Mouse (Mus musculus): ENCODE results near the gene Gdpd4. TPM values are rescaled to one million over a fixed set of nuclear protein-coding genes. Genes with fewer than 3 reads are reported as not detected.

The Gdpd4 gene
- polyA plus RNA-seq (2014; fragmentation: Nextera tagmentation; extraction: Ambion mirVana): not detected in 2 replicates

DNA sequence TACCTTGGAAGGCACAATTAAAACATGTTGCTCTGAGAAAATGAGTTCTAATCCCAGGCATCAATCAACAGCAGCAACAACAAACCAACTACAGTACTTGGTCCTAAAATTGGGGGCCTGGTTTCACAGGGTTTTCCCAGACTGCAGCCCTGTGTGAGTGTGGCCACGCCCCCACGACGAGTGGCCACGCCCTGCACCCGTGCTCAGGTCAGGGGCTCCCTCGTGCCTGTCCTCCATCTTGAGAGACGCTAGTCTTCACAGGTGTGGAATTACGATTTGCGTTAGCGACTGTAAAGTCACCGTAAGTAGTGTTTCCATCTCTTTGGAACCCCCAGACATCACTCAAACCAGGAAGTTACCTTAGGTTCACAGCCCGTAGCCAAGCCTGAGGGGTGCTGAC is at the start of gene Gdpd4:
Gene Gdpd4 (plus strand): TSS at position 214 of the 400 bp plus-strand sequence.
- H3K4me3 ChIP-seq (ENCODE audit: low read depth, low read length): no peak within 1 kb of the TSS
- DNase-seq (ENCODE audit: low spot score) (no peak), ATAC-seq (replicated peaks; ENCODE audit: low FRiP score) (no peak)
- H3K27ac ChIP-seq (ENCODE audit: low read depth, low read length): no peak within 1 kb of the TSS
- no peaks in the 10 kb centered on the region for H3K36me3 ChIP-seq (ENCODE audit: control insufficient read depth, insufficient read depth, low read length)
- no peaks in the 10 kb centered on the region for H3K27me3 ChIP-seq (ENCODE audit: control insufficient read depth, insufficient read depth, low read length)
- H3K9ac ChIP-seq (ENCODE audit: low read length): no peak within 1 kb of the TSS
- H3K9me3 ChIP-seq (ENCODE audit: control insufficient read depth, low read length): no peaks in the 10 kb centered on the region
- no peak within 1 kb of the TSS for H3K4me2 ChIP-seq (ENCODE audit: low read depth, low read length, severe bottlenecking)
- WGBS: 85% methylated on average over 12 of the region's 12 CpGs
- H3K4me1 ChIP-seq (replicated peaks; ENCODE audit: control insufficient read depth, insufficient read depth, low read length): no peaks in the 10 kb centered on the region

DNA sequence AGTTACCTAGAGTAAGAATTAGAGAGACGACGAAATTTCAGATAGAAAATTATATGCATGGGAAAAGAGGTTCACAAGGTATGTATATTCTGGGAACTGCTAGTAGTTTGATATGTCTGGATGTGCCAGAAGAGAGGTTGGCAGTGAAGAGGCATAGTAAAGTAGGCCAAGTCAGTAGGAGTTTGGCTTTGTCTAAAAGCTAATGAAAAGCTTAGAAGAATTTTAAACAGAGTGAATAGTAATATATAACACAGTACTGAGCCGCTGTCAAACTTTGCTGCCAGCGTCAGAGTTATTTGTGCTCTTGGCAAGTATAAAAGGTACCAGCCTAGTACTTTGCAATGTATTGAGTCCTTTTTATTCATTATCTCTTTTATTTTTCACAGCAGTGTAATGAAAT is 47.4 kb upstream of the Gdpd4 start:
- H3K4me3 ChIP-seq (ENCODE audit: low read depth, low read length): no peak overlapping the region
- H3K4me1 ChIP-seq (replicated peaks; ENCODE audit: control insufficient read depth, insufficient read depth, low read length): no peaks in the 10 kb centered on the region
- H3K36me3 ChIP-seq (ENCODE audit: control insufficient read depth, insufficient read depth, low read length): no peaks in the 10 kb centered on the region
- no peaks in the 10 kb centered on the region for H3K9me3 ChIP-seq (ENCODE audit: control insufficient read depth, low read length)
- no peak overlapping the region for H3K9ac ChIP-seq (ENCODE audit: low read length)
- H3K27ac ChIP-seq (ENCODE audit: low read depth, low read length): no peak overlapping the region
- WGBS: 92% methylated on average over 4 of the region's 4 CpGs
- no peak for ATAC-seq (replicated peaks; ENCODE audit: low FRiP score)
- H3K4me2 ChIP-seq (ENCODE audit: low read depth, low read length, severe bottlenecking): no peak overlapping the region
- DNase-seq (ENCODE audit: low spot score): no peak
- H3K27me3 ChIP-seq (ENCODE audit: control insufficient read depth, insufficient read depth, low read length): no peaks in the 10 kb centered on the region

DNA sequence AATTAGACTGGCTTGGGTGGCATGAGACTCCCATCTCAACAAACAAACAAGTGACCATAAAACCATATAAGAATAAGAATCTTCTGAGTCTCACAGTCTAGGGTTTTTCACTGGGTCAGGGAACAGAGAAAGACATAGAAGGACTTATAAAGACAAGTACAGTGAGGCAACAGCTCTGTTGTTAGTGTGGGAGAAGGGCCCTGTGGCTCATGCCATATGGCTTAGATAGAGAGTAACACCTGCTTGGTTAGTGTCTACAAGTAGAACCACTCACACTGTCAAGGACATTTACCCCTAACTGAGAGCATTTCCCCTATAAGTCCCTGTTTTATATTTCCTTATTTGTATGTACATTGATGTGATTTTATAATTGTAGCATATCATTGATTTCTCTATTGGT is 46.4 kb upstream of the Gdpd4 start:
- Histone ChIP-seq H3K4me3 (ENCODE audit: low read depth, low read length) (no peak overlapping the region), H3K4me1 (replicated peaks; ENCODE audit: control insufficient read depth, insufficient read depth, low read length) (no peaks in the 10 kb centered on the region), H3K9me3 (ENCODE audit: control insufficient read depth, low read length) (no peaks in the 10 kb centered on the region), H3K4me2 (ENCODE audit: low read depth, low read length, severe bottlenecking) (no peak overlapping the region), H3K27me3 (ENCODE audit: control insufficient read depth, insufficient read depth, low read length) (no peaks in the 10 kb centered on the region), H3K36me3 (ENCODE audit: control insufficient read depth, insufficient read depth, low read length) (no peaks in the 10 kb centered on the region), H3K9ac (ENCODE audit: low read length) (no peak overlapping the region), H3K27ac (ENCODE audit: low read depth, low read length) (no peak overlapping the region)
- DNase-seq (ENCODE audit: low spot score) (no peak), ATAC-seq (replicated peaks; ENCODE audit: low FRiP score) (no peak)

DNA sequence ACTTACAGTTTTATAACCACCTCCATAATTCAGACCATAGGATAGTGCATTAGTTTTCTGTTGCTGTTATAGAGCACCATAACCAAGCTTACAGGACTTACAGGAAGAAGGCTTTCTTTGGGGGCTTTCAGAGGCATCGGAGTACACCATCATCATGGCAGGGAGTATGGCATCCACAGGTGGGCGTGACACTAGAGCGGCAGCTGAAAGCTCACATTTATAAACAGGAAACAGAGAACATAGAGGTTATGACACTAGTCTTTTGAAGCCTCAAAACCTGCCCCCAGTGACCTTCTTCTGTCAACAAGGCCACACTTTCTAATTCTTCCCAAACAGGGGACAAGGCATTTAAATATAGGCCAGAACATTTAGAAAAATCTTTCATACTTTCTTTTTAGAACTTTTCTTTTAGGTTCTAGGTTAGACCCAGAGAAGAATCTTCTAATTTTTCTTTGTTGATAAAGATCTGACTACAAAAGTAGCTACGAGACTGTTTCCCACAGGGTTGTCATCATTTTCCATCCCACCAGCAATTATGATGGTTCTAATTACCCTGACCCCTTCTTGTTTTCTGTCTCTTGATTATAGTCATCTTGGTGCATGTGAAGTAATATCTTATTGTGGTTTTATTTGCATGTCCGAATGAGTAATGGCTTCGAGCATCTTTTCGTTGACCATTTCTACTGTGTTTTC is 41.8 kb upstream of the Gdpd4 start:
- no peak overlapping the region for H3K9ac ChIP-seq (ENCODE audit: low read length)
- 94% methylated on average over 7 of the region's 7 CpGs for WGBS

DNA sequence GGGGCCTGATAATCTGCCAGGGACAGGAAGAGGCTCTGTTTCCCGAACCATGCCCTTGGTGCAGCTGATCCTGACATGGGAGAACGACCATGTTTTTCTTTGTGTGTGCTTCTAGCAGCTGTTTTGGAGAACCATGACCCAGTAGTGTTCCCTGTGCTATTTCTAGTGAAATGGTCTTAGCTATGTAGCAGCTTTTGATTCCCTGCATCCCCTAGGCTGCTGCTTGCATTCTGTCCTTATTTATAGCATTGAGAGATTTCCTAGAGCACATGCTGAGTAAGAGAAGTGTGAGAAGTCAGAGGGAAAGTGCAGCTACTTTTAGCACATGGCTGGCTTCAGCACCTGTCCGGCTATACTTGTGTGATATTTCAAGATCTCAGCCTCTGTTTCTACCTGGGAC is 8.1 kb upstream of the Gdpd4 start:
- WGBS: 83% methylated on average over 3 of the region's 3 CpGs
- Histone ChIP-seq H3K27ac (ENCODE audit: low read depth, low read length) (no peak overlapping the region), H3K9ac (ENCODE audit: low read length) (no peak overlapping the region), H3K4me1 (replicated peaks; ENCODE audit: control insufficient read depth, insufficient read depth, low read length) (no peaks in the 10 kb centered on the region), H3K27me3 (ENCODE audit: control insufficient read depth, insufficient read depth, low read length) (no peaks in the 10 kb centered on the region), H3K9me3 (ENCODE audit: control insufficient read depth, low read length) (no peaks in the 10 kb centered on the region), H3K4me2 (ENCODE audit: low read depth, low read length, severe bottlenecking) (no peak overlapping the region), H3K36me3 (ENCODE audit: control insufficient read depth, insufficient read depth, low read length) (0 out of 2 replicates have a peak, but pooled peaks cover 2% of the 10 kb centered on the region), H3K4me3 (ENCODE audit: low read depth, low read length) (no peak overlapping the region)
- ATAC-seq (replicated peaks; ENCODE audit: low FRiP score) (no peak), DNase-seq (ENCODE audit: low spot score) (no peak)

More for the DNA sequence above, 41.8 kb upstream of the Gdpd4 start:
- ATAC-seq (replicated peaks; ENCODE audit: low FRiP score): no peak
- Histone ChIP-seq H3K27ac (ENCODE audit: low read depth, low read length) (no peak overlapping the region), H3K27me3 (ENCODE audit: control insufficient read depth, insufficient read depth, low read length) (no peaks in the 10 kb centered on the region), H3K4me2 (ENCODE audit: low read depth, low read length, severe bottlenecking) (no peak overlapping the region), H3K36me3 (ENCODE audit: control insufficient read depth, insufficient read depth, low read length) (no peaks in the 10 kb centered on the region), H3K4me1 (replicated peaks; ENCODE audit: control insufficient read depth, insufficient read depth, low read length) (no peaks in the 10 kb centered on the region), H3K4me3 (ENCODE audit: low read depth, low read length) (no peak overlapping the region), H3K9me3 (ENCODE audit: control insufficient read depth, low read length) (no peaks in the 10 kb centered on the region)
- DNase-seq (ENCODE audit: low spot score): no peak

DNA sequence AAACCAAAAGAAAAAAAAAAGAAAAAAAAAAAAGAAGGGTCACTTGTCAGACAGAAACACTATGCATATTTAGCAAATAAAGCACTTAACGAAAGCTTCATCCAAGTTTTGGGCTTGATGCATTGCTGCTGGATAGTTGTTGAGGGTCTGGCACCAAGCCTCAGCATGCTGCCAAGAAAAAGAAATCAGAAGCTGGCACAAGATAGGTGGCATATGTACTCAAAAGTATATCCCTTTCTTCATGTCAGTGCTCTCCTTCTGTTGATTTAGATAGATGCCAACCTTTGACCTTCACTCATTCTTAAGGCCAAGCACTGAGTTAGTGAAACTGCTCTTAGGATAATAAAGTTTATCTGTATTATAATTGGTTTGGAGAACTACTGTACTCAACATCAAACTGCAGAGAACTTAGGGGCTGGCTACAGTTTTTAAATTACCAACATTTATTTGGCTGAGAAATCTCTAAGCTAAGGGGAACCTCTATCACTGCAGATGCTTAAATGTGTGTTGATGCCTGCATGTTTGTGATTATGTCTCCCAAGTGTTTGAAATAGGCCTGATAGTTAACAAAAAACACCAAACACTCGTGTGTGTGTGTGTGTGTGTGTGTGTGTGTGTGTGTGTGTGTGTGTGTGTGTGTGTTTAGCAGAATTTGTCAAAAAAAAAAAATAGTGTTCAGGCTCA is 4.8 kb upstream of the Gdpd4 start:
- 88% methylated on average over 2 of the region's 2 CpGs for WGBS
- no peaks in the 10 kb centered on the region for H3K36me3 ChIP-seq (ENCODE audit: control insufficient read depth, insufficient read depth, low read length)
- no peak overlapping the region for H3K4me2 ChIP-seq (ENCODE audit: low read depth, low read length, severe bottlenecking)
- no peaks in the 10 kb centered on the region for H3K9me3 ChIP-seq (ENCODE audit: control insufficient read depth, low read length)
- no peak overlapping the region for H3K4me3 ChIP-seq (ENCODE audit: low read depth, low read length)
- H3K4me1 ChIP-seq (replicated peaks; ENCODE audit: control insufficient read depth, insufficient read depth, low read length): no peaks in the 10 kb centered on the region
- DNase-seq (ENCODE audit: low spot score): no peak
- ATAC-seq (replicated peaks; ENCODE audit: low FRiP score): no peak
- no peaks in the 10 kb centered on the region for H3K27me3 ChIP-seq (ENCODE audit: control insufficient read depth, insufficient read depth, low read length)
- no peak overlapping the region for H3K9ac ChIP-seq (ENCODE audit: low read length)
- H3K27ac ChIP-seq (ENCODE audit: low read depth, low read length): no peak overlapping the region

DNA sequence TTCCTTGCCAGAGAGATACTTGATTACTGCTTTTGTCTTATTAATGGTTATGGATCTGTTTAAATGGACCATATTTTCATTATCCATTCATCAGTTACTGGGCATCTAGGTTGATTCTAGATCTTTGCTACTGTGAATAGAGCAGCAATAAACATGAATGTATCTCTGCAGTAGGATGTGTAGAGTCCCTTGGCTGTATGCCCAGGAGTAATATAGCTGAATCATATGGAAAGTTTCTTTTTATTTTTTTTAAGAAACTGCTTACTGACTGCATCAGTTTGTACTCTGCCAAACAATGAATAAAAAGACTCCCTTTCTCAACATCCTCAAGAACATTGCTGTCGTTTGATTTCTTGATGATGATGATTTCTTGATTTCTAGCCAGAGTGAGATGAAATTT is 6.1 kb downstream of the Gdpd4 start:
- no peaks in the 10 kb centered on the region for H3K4me1 ChIP-seq (replicated peaks; ENCODE audit: control insufficient read depth, insufficient read depth, low read length)
- H3K9me3 ChIP-seq (ENCODE audit: control insufficient read depth, low read length): no peaks in the 10 kb centered on the region
- ATAC-seq (replicated peaks; ENCODE audit: low FRiP score): no peak
- 77% methylated on average over 1 of the region's 1 CpGs for WGBS
- no peak overlapping the region for H3K9ac ChIP-seq (ENCODE audit: low read length)
- H3K27ac ChIP-seq (ENCODE audit: low read depth, low read length): no peak overlapping the region
- H3K27me3 ChIP-seq (ENCODE audit: control insufficient read depth, insufficient read depth, low read length): no peaks in the 10 kb centered on the region
- no peak for DNase-seq (ENCODE audit: low spot score)
- H3K36me3 ChIP-seq (ENCODE audit: control insufficient read depth, insufficient read depth, low read length): no peaks in the 10 kb centered on the region
- no peak overlapping the region for H3K4me2 ChIP-seq (ENCODE audit: low read depth, low read length, severe bottlenecking)
- H3K4me3 ChIP-seq (ENCODE audit: low read depth, low read length): no peak overlapping the region

DNA sequence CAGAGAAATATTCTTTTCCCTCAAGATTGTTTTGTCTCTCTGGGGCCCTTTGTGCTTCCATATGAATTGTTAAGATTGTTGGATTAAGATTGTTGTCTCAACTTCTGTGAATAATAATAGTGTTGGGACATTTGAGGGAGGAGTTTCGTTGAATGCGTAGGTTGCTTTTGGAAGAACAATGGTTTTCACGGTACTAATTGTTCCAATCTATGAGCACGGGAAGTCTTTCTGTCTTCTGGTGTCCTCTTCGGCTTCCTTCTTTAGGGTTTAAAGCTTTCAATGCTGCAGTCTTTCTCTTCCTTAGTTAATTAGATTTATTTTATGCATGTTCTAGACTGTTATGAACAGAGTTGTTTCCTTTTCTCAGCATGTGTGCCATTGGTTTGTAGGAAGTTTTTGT is 7.2 kb downstream of the Gdpd4 start:
- H3K4me2 ChIP-seq (ENCODE audit: low read depth, low read length, severe bottlenecking): no peak overlapping the region
- no peak overlapping the region for H3K9ac ChIP-seq (ENCODE audit: low read length)
- H3K4me1 ChIP-seq (replicated peaks; ENCODE audit: control insufficient read depth, insufficient read depth, low read length): no peaks in the 10 kb centered on the region
- no peak overlapping the region for H3K4me3 ChIP-seq (ENCODE audit: low read depth, low read length)
- DNase-seq (ENCODE audit: low spot score): no peak
- H3K36me3 ChIP-seq (ENCODE audit: control insufficient read depth, insufficient read depth, low read length): no peaks in the 10 kb centered on the region
- no peaks in the 10 kb centered on the region for H3K9me3 ChIP-seq (ENCODE audit: control insufficient read depth, low read length)
- H3K27me3 ChIP-seq (ENCODE audit: control insufficient read depth, insufficient read depth, low read length): no peaks in the 10 kb centered on the region
- WGBS: 92% methylated on average over 5 of the region's 5 CpGs
- H3K27ac ChIP-seq (ENCODE audit: low read depth, low read length): no peak overlapping the region
- no peak for ATAC-seq (replicated peaks; ENCODE audit: low FRiP score)

DNA sequence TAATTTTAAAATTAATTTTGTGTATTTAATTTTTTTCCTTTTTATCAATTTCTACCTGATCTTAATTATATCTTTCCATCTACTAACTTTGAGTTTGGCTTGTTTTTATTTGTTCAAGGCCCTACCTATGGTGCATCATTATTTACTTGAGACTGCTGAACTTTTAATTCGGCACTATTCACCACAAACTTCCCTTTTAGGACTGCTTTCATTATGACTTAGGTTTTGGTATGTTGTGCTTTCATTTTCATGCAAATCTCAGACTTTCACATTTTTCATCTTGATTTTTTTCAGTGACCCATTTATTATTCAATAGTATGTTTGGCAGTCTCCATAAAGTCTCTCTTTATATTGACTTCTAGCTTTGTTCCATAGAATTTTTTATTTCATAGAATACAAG is 24.7 kb downstream of the Gdpd4 start:
- Histone ChIP-seq H3K9ac (ENCODE audit: low read length) (no peak overlapping the region), H3K4me2 (ENCODE audit: low read depth, low read length, severe bottlenecking) (no peak overlapping the region), H3K27me3 (ENCODE audit: control insufficient read depth, insufficient read depth, low read length) (no peaks in the 10 kb centered on the region), H3K9me3 (ENCODE audit: control insufficient read depth, low read length) (no peaks in the 10 kb centered on the region), H3K36me3 (ENCODE audit: control insufficient read depth, insufficient read depth, low read length) (no peaks in the 10 kb centered on the region), H3K4me1 (replicated peaks; ENCODE audit: control insufficient read depth, insufficient read depth, low read length) (no peaks in the 10 kb centered on the region), H3K4me3 (ENCODE audit: low read depth, low read length) (no peak overlapping the region), H3K27ac (ENCODE audit: low read depth, low read length) (no peak overlapping the region)
- WGBS: 72% methylated on average over 1 of the region's 1 CpGs
- no peak for ATAC-seq (replicated peaks; ENCODE audit: low FRiP score)
- no peak for DNase-seq (ENCODE audit: low spot score)
